Mouse (Mus musculus) left cerebral cortex, adult 8-10 months (tissue): ENCODE data around the gene Inpp5f. TPM values are rescaled to one million over a fixed set of nuclear protein-coding genes. Genes with fewer than 3 reads are reported as not detected.
"Not testable (repeated sequence)": the region's sequence is repeated elsewhere in the genome, so short reads cannot be mapped to it uniquely, and the experiment has no call there.

Experiments used
- DNase-seq, 2 experiments: peaks; one replicate each; pipeline ENCODE4 v3.0.0; 2022; ENCODE audit warnings: low spot score in 2 of 2
- total RNA-seq, 4 experiments: library from RNA; stranded (reverse); gene quantifications; 2 replicates each; pipeline ENCODE4 v1.2.4; 2022

Inpp5f gene
- total RNA-seq = 100 to 1,000 TPM; 103 to 109 (median 107) TPM

DNA sequence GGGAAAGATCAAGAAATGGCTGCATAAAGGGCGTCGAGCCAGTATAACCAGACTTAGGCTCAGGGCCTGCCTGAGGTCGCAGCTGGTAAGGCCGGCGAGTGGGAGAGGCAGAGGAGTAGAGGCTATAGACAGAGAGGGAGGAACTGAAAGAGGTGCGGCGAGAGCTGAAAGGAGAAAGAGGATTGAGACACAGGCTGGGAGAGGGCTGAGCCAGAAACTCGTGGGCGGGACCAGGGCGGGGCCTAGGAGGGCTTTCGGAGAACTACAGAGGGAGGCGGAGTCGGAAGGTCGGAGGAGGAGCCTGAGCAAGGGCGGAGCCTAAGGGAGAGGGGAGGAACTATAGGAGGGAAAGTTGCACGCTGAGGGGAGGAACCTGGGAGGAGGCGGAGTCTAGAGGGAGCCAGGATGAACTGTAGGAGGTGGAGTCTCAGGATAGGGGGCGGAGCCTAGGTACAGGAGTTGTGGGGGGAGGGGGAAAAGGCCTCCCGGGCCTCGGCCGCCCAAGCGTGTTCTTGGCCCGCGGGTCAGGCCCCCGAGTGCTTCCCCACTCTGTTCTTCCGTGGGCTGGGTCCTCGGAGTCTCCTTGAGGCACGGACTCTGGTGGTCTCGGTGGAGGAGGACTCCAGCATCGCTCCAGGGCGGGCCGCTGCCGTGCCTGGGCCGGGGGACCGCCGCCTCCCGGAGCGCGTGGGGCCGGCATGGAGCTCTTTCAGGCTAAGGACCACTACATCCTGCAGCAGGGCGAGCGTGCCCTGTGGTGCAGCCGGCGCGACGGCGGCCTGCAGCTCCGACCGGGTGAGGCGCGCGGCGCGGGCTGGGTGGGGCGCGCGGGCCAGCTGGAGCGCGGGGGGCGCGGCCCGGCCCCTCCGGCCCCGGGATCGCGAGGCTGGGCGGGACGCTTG is at the start of gene Inpp5f:
Gene Inpp5f (plus strand): TSS at position 432 of the 902 bp plus-strand sequence.
- DNase-seq = peak; percentile 85 to 98

DNA sequence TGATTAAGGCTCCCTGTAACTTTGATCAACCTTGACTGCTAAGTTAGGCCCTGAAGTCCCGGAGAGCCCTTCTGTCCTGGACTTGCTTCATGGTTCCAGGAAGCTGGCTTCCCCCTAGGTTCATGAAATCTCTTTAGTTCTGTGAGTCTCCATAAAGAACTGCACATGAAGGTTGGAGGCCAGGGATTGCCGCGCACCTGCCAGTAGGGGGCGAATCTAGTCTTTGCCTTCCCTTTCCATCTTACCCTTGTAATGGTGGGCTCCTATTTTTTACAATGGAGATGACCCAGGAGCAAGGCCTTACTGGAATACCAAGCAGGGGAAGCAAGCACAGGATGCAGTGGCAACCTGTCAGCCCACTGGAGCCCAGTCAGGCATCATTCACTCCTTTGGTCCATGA is 47.8 kb upstream of the Inpp5f start:
- DNase-seq = no peak

DNA sequence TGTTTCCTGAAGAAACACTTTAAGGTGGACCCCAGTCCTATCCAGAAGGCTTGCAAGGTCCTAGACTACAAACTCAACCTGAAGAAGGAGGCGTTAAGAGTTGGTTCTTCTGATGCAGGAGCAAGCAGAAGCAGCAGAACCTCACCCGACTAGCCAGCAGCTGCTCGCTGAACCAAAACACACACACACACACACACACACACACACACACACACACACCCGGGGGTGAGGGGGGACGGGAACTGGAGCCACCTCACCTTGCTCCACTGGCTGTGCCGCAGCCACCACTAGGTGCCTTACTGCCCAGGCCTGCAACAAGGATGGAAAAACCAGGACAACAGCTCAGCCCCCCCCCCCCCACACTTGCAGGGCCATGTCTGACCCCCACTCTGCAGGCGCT is 44.8 kb upstream of the Inpp5f start:
- DNase-seq = no peak

DNA sequence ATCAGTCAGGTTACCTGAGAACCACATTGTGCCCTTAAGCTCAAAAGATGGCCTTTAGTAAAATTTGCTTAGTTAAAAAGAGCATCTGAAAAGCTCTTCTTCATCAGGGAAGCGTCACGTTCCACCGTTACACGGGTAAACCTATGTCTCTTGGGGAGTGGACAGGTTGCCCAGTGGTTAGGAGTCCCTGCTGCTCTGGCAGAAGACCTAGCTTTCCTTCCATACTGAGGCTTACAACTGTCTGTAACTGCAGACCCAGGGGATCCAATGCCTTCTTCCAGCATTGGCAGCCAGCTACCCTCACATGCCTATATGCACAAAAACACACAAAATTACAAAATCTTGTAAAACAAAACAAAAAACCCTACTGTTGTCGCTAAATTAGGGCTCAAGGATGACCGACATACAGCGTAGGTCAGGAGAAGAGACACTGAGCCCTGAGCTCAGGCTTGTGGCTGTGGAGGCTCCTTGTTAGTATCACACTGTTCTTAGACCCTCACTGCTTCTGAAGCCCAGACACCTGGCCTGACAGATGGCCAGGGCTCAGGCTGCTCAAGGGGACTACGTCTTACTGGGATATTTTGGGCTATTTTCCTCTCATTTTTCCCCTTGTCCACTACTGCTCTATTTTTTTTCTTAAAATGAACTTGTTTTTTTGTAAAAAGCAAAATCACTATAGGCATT is 43.4 kb upstream of the Inpp5f start:
- no peak for DNase-seq

DNA sequence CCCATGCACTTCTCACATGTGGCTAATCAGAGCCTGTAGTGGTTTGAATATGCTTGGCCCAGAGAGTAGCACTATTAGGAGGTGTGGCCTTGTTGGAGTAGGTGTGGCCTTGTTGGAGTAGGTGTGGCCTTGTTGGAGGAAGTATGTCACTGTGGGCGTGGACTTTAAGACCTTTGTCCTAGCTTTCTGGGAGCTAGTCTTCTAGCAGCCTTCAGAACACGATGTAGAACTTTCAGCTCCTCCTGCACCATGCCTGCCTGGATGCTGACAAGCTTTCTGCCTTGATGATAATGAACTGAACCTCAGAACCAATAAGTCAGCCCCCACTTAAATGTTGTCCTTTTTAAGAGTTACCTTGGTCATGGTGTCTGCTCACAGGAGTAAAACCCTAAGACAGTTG is 41.7 kb upstream of the Inpp5f start:
- not testable (repeated sequence) for DNase-seq

DNA sequence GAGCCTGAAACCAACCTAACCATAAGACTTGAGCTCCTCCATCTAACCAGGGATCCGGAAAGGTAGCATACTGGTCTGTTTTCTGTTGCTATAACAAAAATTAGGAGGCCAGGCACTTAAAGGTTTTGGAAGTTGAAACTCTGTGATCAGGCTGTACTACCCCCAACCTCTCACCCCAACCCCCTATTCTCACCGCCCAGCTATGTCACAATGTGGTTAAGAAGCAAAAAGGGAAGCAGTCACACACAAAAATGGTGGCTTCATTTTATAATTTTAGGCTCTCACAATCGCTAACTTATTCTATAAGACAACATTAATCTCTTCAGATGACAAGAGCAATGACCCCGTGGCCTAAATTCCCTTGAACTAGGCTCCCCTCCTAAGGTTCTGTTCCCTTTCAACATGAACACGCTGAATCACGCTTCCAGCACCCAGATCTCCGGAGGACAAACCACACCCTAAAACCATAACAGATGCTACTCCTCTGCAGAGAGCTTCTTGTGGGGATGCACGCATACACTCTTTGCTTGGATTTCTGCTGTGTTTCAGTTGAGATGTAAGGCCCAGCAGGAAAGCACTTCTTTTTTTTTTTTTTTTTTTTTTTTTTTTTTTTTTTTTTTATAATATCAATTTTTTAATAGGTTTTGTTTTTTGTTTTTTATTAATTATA is 41.0 kb upstream of the Inpp5f start:
- DNase-seq = no peak

DNA sequence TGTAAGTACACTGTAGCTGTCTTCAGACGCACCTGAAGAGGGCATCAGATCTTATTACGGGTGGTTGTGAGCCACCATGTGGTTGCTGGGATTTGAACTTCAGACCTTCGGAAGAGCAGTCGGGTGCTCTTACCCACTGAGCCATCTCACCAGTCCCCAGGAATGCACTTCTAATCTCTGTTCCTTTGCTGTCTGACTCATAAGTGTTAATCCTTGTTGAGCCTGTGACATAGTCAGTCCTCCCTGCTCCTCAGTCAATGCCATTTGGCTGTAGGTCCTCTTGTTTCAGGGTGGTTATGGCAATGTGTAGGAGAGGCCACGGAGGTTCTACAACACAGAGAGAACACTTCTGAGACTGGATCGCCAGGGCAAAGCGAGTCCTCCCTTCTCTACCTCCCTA is 40.5 kb upstream of the Inpp5f start:
- not testable (repeated sequence) for DNase-seq

DNA sequence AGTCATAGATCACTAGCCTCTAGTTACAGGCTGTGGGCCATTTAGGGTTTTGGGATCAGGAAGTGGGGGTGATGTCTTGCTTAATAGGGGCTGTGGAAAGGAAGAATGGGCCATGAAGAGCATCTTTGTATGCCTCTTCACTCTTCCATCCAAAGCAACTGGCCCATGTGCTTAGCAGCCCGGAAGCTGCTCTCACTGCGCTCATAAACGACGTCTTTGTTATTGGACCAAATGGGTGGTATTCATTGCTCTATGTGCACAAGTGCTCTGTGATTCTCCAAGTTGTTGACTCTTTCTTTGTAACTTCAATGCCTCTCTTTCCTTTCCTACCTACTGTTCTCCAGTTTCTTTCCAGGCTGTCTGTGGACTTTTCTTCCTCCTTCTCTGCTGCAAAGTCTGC is 39.1 kb upstream of the Inpp5f start:
- no peak for DNase-seq

DNA sequence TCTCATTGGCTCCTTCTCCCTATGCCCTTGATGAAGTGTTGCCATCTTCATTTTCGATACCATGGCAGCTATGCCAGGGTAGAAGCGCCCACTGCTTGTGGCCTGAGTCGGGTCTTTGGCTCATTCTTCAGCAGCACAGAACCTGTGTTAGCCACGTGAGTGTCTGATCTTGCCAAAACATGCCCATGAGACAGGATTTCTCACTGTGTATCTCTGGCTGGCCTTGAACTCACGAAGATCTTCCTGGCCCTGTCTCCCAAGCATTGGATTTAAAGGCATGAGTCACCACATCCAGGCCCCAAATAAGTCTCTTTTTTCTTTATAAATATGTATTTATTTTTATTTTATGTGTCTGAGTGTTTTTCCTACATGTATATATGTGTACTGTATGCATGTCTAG is 35.9 kb upstream of the Inpp5f start:
- DNase-seq = no peak

DNA sequence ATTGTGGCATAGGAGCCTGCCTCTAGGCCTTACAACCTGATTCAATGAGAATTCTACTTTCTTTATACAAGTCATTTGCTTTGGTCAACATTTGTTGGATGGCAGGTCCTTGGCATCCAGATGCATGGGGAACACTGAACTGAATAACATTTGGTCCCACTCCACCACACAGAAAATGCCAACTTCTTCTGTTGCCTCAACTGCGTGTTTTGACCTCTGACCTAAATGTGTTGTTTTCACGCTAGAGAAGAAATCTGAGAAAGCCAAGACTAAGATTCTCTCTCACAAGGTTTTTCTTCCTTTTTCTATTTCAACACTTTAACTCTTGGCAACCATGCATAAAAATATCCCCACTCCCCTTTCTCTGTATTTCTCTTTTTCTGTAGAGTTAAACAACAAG is 35.3 kb upstream of the Inpp5f start:
- no peak for DNase-seq

DNA sequence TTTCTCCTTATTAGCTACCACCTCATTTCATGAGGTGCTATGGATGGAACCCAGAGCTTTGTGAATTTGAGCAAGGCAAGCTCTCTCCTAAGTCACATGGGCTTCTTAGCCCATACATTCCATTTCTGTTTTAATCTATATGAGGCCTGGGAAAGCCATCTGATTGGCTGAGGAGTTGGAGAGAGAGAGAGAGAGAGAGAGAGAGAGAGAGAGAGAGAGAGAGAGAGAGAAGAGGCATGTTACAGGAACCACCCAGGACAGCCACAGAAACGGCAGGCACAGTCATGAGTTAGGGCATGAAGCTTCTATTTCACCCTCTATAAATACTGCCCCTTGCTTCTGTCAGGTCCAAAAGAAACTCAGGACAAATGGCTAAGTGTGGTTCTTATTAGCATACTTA is 33.5 kb upstream of the Inpp5f start:
- DNase-seq = no peak

DNA sequence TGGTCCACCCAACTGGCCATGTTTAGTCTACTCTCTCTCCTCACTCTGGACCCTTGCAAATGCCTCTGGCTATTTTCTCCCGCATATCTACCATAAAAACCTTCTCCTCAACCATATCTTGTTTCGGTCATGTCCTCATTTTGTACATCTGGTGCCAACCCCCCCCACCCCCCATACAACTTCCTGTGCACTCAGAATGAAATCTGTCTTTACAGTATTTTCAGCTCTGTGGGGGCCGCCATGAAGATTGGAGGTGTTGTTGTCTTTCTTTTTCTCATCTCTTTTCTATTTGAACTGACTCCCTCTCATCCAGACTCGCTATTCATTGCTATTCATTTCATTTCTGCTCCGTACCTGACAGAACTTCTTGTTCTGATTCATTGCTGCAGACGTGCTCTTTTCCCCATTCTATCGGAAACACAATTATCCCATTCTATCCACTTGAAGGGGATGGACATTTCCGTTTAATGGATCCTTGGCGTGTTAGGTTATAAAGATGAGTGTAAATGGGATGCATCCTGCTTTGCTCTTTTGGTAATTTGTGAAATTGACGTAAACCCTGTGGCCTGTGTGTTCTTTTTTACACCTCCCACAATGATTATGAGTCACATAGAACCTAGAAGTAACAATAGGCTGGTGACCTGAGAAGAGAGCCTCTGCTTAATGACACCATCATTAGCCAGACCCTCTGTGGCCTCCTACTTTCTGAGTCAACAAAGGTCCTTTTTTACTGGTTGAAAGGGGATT is 32.8 kb upstream of the Inpp5f start:
- no peak for DNase-seq

DNA sequence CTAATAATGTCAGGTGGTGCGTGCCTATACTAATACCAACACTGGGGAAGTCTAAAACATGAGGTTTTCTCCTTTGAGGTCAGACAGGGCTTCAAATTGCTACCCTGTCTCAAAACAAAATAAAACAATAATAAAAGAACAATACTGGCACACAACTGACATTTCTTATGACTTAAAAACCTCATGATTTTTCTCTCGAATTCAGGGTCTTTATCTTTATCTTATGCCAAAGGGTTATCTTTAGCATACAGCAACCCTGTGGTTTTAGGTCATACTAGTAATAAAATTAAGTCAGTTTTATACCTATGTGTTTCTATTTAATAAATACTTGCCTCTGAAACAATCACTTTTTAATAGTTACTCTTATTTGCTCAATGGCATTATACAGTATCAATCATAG is 31.7 kb upstream of the Inpp5f start:
- DNase-seq = no peak

DNA sequence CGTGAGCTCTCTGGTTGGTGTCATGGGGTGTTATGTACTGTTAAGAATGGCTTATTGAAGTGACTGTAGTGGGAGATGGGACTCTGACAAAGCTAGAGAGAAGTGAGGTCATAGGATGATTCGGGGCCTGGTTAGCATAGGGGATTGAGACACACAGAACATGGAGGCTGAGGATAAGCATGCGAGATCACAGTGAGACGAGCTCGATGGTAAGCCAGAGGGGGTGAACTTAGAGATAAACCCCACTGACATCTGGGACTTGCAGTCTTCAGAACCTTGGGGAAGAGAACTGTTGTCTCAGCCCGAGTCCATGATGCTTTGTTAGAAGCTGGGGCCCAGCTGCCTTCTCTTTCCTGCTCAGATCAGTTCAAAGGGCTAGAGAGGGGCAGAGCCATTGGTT is 30.8 kb upstream of the Inpp5f start:
- no peak for DNase-seq

DNA sequence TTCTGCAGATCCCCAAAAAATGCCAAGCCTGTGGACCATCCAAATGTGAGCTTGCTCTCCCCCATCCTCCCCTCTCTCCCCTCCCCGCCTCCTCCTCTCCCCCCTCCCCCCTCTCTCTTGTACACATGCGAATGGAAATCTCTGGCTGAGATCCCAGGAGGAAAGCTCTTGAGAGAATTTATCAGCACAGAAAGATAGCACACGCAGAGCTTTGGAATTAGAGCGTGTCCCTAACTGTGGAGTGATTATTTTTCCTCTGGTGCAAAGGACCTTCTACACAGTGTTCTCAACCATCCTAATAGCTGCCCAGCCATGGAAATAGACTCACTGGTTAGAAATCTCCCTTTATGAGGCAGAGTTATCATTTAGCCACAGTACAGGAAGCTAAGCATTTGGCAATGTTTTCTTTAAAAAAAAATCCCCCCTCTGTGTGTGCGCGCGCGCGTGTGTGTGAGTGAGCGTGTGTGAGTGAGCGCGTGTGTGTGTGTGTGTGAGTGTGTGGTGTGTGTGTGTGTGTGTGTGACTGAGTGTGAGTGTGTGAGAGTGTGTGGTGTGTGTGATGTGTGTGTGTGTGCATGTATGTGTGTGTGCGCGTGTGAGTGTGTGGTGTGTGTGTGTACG is 29.2 kb upstream of the Inpp5f start:
- DNase-seq = no peak

DNA sequence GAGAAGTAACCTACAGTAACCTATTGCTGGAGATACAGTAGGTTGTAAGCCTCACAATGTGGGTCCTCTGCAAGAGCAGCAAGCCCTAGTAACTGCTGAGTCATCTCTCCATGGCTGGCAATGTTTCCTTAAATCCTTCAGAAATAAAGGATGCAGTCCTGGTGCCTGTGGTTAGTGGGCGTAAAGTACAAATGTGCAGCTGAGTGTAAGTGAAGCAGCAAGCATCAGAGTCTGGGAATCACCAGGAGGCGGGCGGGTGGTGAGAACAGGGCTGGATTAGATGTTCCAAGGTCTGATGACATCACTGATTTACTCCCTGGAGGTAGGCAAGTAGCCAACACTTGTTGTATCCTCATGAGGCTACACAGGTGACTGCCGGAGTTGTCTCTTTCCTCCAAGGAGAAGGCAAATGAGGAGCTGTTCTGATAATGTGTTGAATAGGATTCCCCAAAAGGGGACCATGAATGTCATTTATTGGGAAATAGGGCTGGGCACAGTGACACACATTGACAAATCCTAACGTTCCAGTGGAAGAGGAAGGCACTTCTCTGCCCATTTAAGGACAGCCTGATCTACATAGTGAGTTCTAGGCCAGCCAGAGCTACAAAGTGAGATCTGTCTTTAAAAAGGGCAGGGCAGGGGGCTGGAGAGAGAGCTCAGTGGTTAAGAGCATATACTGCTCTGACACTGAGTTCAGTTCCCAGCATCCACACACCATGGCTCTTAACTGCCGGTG is 27.7 kb upstream of the Inpp5f start:
- peak in 1 of 2 experiments; percentile 90 for DNase-seq

DNA sequence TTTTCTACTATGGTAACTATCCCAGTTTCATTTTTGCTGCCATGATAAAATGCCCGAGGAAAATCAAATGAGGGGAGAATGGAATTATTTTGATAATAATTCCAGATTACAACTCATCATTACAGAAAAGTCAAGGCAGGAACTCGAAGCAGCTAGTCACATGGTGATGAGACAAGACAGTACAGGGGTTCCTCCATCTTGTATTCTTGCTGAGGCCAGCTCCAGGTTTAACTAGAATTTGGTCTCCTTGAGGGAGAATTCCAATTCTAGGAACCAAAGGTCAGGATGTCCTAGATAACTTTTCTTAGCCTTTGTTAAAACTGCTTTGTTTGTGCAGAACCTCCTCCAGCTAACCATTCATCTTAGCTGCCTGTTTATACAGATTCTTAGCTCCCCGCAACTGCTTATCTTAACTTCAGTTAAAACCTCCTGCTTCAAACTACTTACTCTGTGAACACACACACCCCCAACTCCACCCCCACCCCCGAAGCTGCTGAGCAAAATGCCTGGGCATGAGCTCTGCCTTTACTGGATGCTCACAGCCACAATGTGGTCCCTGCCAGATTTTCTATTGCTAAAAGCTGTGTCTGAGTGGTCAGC is 23.7 kb upstream of the Inpp5f start:
- no peak for DNase-seq

DNA sequence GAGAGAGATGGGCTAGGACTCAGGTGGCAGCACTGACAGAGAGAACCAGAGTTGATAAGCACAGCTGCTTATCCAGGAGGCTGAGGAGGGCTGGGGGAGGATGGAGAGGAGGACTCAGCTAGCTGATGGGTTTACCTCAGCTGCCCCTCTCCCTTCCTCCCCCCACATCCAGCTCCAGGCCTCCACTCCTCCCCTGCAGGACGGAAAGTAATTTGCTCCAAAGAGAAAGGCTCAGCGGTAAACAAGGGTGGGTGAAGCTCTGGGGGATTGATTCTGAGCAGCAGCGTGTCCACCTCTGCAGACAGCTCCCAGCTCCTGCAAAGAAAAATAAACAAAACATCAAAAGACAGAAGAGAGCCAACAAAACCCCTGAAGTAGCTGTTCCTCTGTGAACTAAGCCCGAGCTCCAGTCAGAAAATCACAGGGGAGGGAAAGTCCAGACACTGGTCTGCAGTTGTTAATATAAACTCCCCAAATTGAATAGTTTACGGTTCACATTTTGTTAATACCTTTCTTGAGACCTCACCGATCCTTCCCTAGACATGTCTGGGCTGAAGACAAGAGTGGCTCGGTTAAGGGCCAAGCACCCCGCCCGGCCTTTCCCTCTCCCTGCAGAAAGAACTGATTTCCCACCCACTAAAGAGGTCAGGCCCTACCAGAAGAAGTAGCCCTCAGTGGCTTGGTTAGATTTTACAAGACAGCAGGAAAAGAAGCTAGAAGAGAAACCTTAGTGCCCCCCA is 19.6 kb upstream of the Inpp5f start:
- DNase-seq = peak in 1 of 2 experiments; percentile 42
